Mouse (Mus musculus) ES-E14 (cell line): ENCODE results near the gene Bcl11b.

Experiments
- HCFC1 ChIP-seq: IDR thresholded peaks from 2 replicates; pipeline ENCODE4 v1.6.1; 2012; ENCODE audit warnings: low read length, inconsistent platforms, borderline replicate concordance; ENCODE audit not compliant: insufficient read depth
- ZNF384 ChIP-seq: IDR thresholded peaks from 2 replicates; pipeline ENCODE4 v1.6.1; 2012; ENCODE audit warnings: low read depth, low read length, inconsistent platforms

DNA sequence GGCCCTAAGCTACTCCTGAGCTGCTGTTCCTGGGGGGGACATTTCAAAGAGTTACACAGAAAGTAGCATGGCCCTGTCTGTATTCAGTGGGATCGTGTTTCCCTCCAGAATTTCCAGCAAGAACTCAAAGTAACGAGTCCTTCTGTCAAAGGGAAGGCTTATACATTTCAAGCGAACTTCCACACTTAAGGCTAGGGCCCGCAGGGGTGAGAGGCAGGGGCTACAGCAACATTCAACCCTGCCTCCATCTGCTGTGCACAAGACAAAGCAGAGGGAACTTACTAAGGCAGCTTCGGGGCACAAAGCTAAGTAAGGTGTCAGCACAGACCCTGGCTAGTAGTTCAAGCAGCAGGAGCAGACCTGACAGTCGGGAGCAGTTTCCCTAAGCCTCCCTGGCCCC lies 115.8 kb downstream of the Bcl11b start:
- TF ChIP-seq HCFC1 (no peak), ZNF384 (no peak)
